Mouse (Mus musculus): ENCODE measurements around the gene Nadk2.

The Nadk2 gene

DNA sequence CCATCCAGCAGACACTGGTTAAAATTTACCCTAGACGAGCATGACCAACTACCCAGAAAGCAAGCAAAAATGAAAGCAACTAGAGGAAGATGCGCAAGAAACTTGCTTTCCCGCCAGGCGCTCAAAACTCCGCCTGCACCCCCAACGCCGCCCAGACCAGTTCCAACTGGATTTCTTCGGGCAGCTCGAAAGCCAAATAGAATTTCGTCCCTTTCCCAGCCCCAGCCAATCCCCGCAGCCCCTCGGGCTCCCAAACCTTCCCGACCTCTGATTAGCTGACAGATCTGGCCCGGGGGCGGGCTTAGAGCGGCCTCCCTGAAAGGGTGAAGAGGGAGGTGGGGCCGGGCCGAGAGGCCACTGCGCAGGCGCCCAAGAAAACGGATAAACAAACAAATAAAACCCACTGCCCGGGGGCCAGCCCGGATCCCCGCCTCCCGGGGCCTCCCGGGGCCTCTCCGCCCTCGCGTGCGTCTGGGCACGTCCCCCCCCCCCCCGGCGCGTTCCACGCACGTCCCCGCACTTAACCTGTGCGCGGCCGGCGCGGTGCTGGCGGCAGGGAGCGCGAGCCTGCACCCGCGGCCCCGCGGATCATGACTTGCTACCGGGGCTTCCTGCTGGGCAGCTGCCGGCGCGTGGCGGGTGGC, at the start of gene Nadk2:
Gene Nadk2 (plus strand): TSS at position 349 of the 644 bp plus-strand sequence.
- DNase-seq: peak; percentile 99 to 100

DNA sequence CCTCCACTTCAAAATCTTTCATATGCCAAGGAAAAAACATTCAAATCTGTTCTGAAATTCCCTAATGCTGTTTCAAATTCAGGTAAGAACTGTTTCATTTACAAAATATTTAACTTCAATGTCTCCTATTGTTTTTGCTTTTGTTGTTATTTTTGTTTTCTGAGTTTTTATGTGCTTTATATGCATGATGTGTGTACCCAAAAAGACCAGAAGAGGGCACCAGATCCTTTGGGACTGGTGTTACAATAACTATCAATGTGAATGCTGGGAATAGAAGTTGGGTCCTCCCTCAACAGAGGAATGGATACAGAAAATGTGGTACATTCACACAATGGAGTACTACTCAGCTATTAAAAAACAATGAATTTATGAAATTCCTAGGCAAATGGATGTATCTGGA, 15.4 kb upstream of the Nadk2 start:
- peak in 1 of 2 experiments; percentile 35 for DNase-seq

DNA sequence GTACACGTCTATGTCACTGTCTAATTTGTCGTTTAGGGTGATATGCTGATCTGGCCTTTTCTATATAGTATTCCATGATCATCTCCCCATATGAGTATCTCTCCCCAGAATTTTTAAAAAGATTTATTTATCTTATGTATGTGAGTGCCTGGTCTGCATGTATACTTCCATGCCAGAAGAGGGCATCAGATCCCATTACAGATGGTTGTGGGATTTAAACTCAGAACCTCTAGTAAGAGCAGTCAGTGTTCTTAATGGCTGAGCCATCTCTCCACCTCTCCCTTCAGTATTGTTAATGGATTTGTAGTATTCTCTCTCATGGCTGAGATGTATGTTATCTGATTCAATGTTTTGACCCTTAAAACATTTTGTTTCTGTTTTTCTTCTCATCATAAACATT, 11.2 kb upstream of the Nadk2 start:
- no peak for DNase-seq

DNA sequence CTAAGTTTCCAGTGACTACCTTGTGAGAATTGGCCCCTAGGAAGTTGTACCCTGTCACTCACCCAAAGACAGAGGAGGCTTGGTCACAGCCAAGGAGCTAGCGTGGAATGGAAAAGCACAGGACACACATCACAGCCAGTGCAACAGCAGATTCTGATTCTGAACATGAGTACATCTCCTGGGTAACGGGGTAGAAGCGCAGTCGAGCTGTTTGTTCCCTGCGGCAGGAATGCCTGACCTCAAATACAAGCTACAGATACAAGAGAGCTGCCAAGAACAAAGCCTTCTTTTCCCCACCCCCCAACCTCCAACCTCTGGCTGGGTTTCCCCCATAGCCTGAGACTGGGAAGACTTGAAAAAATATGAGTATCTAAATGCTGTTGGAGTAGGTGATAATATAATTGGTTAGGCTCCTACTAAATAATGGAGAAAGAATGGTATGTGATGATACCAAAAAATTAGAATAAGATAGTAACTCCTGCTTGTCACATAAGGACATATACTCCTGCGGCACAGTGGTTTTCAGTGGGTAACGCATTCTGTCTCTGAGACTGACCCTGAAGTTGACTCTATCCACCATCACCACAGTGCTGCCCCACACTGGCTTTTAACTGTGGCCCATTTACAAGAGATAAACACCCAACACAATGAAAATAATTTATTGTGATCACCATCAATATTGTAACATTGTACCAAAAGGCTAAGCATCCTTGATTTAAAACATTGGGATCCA, 9.7 kb upstream of the Nadk2 start:
- no peak for DNase-seq

DNA sequence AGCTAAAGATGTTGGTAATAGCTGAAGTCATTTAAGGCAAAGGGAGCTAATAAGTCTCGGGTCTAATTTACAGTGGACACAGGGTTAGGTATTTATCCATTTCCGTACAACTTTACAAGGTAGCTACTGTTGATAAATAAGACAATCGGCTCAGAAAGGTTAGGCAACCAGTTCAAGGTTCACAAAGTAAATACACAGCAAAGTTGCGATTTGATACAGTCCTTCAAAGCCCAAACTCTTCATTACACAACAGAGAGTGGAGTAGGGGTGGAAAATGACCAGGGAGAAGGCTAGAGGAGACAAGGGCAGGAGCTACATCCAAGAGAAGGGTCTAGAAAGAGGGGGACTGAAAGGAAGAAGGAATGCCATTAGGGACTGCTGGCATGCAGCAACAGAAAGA, 2.2 kb upstream of the Nadk2 start:
- no peak for DNase-seq

DNA sequence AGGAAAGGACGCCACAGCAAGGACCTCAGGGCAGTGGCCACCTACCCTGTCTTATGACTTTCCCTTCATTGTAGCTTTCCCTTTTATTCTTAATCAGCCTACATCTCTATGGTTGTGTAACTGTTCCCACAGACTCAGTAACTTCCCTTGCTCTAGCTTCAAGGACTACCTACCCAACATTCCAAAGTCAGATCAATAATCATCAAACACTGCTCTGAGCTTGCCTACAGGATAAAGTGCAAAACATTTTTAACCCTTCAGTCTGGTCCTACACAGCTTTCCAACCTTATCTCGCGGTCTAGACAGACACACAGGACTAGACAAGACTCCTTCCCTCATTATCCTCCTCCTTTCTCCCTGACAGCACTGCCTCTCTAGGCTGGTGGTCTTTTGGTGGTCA, 707 bp upstream of the Nadk2 start:
- DNase-seq: no peak

DNA sequence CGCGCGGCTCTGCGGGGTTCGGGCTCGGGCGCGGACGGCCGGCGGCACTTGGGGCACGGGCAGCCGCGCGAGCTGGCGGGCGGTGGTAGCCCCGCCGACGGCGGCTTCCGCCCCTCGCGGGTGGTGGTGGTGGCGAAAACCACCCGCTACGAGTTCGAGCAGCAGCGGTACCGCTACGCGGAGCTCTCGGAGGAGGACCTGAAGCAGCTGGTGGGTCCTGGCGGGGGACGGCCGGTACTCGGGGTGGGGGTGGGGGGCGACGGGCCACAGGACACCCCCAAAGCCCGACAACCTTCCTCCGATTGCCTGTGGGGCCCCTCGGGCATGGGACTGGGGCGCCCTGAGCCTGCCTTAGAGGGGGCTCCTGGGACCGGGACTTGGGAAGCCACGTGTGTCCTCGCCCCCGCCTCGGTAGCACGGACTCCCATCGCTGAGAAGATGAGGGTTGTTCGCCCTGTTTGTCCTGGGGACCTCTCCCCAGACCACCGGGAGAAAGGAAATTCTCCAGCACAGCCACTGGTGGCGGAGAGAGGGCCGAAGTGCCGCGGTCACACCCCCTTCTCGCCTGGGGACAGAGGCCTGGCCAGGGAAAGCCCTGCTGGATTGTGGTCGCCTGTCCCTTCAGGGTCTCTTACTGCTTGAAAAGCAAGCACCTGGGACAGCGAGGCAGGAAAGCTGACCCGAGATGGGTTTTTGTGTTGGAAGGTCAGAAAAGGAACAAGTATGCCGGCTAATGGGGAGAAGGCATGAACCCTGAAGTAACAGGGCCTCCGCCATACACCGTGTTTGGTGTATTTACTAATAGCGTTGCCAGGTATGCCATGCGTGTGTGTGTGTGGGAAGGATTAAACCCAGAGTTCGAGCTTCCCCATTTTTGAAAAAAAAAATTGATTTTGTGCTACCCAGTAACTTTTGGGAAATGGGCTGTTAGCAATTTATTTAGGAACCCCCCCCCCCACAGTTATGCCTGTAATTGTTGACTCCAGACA, 790 bp downstream of the Nadk2 start:
- DNase-seq: peak; percentile 56 to 72

DNA sequence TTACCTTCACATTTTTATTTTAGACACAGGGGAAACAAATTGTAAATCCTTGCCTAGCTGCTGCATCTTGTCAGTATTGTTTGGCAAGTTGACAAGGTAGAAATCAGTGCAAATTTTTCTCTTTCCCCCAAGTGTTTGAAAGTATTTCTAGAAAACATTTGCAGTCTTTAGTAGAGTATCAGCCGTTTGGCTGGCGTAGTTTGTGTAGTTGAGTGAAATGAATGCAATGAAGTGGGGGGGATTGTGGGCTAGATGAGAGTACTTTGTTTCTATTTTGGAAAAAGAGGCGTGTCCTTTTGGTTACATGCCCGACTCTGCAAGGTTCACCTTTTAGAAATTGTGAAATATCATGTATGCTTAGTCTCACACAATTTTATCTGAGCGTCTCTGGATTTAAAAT, 1.6 kb downstream of the Nadk2 start:
- DNase-seq: no peak

DNA sequence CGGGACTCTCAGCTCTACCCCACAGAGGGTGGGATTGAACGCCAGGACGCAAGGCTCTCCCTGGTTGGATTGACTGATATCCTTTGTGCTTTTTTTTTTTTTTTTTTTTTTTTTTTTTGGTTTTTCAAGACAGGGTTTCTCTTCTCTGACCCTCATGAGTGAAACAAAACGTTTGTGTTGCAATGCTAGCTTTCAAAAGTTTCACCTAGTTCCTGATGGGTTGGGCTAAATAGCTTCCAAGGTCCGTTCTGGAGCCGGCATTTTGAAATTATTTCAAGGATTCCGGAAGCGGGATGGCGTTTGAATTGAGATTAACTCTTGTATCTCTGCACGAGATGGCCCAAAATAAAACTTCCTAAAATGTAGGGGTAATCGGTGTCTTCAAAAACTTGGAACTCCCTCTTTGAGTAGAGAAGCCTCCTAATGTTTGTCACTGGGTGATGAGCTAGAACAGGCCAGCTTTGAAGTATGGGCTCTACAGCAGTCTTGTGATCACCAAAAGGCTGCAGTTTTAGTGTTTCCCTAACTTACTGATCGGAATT, 2.1 kb downstream of the Nadk2 start:
- DNase-seq: no peak

DNA sequence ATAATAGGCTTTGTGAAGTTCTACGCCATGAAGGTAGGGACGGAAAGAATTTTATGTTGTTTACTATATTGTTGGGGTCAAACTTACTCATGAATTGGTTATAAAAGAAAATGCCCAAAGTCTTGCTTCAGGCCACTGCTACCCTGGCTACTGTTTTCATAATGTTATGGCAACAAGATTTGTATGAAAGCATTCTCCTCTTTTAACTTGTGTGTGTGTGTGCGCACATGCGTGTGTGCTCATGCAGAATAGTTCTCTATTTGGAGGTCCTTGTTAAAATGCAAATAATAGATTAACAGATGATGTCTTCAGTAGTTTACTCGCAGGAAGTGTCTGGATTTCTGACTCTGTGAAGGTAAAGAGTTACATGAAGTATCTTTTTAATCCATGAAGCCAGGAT, 2.6 kb downstream of the Nadk2 start:
- no peak for DNase-seq

DNA sequence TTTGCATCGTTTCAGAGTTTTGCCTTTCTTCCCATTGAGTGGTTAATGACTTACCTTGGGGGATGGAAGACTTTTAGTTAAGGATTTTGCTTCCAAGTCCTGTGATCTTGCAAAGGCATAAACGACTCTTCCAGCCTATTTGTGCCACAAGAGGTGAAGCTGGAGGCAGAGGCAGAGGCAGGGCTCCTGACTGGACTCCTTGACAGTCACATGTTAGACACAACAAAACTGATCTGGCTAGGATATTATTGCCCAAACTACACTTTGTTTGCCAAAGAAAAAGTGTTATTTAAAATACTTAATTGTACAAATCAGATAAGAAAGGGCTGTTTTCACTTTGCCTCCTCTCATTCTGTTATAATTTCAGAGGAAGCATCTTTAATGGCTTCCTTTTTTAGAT, 3.1 kb downstream of the Nadk2 start:
- peak in 1 of 2 experiments; percentile 57 for DNase-seq

DNA sequence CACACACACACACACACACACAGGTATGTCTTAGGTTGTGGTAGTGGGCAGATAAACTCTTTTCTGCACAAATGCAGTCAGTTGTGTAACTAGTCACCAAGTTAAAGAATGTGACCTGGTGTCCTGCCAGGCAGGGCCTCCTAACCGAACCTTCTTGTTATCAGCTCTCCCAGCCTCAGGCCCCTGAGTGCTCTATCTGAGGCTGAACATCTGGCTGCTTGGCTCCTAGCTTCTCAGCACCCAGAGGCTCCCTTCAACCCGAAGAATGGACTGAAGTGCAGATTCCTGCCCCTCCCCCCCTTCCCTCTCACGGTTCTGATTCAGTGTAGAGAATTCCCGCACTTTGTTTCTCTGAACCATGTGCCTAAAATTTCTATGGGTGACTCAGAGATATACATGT, 3.6 kb downstream of the Nadk2 start:
- peak; percentile 57 for DNase-seq

DNA sequence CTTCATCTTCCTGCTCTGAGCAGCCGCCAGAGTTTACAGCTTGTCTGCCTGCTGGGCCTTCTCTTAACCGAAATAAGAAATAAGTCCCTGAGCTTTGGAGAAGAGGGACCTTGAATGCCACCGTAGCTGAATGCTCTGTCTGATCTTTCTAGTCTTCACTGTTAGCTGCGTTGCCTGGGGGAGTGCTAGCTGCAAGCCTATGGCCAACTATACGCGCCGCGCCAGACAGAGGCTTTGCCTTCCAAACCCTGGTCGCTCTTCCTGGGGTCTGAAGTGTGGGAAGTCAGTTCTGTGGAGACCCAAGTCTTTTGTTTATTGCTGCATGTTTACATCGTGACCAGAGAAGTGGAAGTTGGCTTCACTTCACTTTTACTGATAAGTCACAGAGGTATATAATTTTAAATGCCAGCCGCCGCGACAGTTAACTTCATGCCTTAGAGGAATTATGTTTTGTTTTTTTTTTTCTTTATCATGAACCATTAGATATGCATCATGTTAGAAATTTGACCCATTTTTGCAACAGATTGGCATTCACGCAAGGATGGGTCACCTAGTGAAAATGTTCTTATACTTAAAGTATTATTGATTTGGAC, 4.6 kb downstream of the Nadk2 start:
- no peak for DNase-seq

DNA sequence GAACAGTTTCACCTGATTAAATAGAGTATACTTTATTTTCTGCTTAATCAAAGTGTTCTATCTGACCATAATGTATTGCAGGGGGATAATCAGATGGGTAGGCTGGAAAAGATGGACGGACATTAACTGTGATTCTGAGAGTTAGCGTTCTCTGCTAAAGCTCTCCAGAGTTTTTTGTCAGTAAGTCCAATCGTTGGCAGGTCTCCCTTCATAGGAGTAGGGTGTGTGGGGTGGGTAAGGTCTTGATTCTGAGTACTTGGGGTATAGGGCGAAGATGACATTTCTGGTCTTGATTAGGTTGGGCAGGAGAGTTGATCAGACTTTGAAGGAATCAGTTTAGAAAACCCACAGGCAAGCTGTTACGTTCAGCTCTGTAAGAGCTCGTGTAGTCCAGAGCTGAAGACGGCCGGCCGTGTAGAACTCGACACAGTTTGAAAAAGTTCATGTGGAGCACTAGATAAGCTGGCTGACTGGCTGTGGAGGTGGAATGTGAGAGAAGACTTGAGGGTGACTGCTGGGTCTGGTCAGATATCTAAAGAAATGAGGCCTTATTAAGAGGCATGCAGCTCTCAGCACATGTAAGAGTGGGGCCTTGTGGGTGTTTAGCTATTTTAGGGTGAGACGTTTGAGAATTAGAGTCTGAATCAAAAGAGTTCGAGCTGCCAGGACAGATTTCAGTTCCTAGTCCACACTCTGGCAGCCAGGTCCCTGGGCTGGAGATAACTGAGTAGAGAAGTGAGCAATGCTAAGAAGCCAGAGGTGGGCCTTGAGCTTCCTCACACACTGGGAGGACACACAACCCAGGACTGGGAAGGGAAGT, 7.6 kb downstream of the Nadk2 start:
- DNase-seq: no peak

DNA sequence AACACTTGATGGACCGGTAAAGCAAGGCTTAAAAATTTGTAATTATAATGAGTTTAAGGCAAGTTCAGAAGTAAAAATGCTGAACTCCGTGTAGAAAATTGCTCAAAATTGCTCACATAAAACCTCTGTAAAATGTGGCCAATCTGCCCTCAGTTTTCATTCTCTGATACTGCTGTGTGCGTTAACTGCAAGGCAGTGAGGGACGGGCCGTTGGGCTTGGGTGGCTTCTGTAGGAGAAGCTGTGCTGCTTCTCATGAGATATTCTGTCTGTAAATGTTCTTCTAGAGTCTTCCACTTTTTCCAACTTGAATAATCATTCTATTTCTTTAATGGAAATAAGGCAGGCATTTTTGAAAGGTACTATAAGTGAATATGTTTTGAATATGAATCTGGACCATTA, 8.6 kb downstream of the Nadk2 start:
- no peak for DNase-seq

DNA sequence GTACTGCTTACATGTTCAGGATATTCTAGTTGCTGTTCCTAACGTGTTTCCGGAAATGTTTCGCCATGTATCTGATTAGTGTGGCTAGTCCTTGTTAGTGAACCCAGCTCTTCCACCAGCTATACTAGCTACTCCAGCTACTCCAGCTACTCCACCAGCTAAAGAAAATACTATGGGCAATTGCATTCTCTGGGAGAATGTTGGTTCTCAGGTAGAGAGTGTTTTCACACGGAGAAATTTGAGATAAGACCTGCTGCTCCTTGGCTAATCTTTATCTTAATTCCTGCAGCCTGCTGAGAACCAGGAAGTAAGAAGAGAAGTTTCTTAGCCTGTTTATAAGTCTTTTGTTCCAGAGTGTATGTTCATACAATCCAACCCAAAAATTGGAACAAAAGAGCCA, 9.1 kb downstream of the Nadk2 start:
- DNase-seq: no peak

DNA sequence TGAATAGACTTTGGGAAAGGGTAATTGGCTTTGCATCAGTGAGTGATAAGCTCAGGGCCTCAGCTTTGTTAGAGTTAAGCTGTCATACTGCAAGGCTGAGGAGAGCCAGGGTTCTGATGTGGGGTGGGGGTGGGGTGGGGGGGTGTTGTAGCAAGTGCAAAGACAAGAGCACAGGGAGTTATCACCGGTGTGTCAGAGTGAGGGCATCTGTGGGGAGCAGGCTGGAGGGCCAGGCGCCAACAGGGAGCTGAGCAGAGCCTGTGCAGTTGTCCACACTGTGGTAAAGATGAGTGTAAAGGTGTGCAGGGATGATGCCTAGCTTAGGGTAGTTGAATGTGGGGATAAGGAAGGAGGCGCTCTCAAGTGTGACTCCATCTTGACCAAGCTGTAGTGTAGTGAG, 10.2 kb downstream of the Nadk2 start:
- DNase-seq: no peak

DNA sequence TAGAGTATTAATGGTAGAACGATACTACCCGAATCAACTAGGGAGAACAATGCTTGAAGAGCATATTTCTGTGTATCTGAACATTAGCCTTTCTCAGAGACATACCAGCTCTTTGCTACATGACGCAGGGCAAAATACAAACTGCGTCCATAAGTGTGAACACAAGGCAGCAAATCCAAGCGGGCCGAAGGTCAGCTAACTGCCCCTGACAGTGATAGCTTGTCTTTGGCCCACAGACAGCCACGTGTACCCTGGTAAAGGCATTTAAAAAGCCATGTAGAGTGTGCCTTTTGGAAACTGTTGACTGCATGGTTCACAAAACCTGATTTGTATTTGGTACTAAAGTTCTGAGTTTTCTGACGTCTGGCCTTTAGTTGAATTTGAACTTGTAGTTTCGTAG, 11.7 kb downstream of the Nadk2 start:
- peak; percentile 47 to 75 for DNase-seq

DNA sequence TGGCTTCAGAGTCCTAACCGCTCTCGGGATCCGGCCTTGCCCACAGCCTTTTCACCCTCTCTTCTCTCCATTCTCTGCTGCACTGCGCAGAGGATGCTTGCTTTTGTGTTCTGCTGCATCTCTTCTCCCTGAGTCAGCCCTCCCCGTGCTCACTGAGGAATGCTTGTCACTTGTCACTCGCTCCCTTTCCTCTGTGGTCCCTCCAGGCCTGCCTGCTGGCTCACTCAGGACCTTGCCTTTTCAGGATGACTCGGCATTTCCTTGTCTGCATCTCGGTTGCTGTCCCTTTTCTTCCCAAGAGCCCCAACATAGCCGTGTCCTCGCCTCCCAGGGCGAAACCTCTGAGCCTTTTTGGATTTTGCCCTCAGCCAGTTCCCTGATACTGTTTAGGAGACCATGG, 15.8 kb downstream of the Nadk2 start:
- no peak for DNase-seq

DNA sequence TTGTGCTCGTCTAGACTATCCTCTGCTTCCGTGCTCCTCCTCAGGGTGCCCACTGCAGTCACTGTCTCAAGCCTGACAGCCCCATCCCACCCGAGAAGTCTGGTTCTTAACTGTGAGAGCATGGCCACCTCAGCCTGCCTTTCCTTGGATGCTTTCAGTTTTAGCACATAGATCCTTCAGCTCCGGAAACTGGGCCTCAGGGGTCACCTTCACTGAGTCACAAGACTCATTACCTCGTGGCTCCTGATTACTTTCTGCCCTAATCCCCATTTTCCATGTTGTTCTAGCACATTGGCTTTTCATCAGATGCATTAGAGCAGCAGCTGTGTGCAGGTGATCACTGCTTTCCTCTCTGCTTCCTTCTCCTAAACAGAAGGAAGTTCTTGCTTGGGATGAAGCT, 16.4 kb downstream of the Nadk2 start:
- no peak for DNase-seq

DNA sequence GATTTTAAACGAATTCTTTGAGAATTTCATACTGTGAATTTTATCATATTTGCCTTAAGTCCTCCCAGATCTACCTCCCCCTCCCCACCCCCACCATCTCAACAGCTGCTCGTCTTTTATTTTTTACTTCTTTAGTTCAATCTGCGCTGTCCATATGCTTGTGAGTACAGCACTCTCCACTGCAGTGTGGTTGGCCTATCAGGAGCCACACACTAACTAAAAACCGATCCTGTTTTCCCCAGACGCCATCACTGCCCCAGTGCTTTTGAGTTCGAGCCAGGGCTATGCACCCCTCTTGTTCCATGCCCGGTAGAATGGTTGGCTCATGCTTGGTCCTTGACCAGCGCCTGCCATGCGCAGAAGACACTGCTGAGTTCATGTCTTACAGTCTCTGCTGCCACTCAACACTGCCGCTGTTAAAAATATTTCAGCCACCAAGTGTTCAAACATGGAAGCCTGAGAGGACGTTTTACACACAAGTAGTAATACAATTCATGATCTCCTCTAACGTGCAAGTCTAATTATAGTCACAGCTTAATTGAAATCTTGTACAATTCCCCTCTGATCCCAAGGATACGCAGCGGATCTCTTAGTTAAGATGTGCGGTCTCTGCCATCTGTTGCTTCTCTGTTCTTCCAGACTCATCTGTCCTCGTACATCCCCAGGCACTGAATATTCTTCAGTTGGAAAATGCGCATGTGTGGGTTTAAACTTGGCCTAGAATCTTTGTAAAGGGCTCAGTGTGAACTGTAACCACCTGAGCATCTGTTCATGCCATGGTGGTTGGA, 17.0 kb downstream of the Nadk2 start:
- no peak for DNase-seq
